Mouse (Mus musculus) heart, adult 2 months (tissue): ENCODE data around the gene Zfp473. TPM values are rescaled to one million over a fixed set of nuclear protein-coding genes. Genes with fewer than 3 reads are reported as not detected.

Experiments
- DNase-seq, 2 experiments: peaks; one replicate each; pipeline ENCODE4 v3.0.0; 2021
- H3K27ac ChIP-seq: fragments of 200-600 bp; 2 replicates; pipeline ENCODE4 v1.8.1; 2022
- H3K27me3 ChIP-seq: fragments of 200-500 bp; 2 replicates; pipeline ENCODE4 v1.6.1; 2012; ENCODE audit warnings: mild to moderate bottlenecking, low read length, inconsistent platforms, mixed read lengths; ENCODE audit not compliant: control insufficient read depth, insufficient read depth
- H3K36me3 ChIP-seq: fragments of 200-500 bp; 2 replicates; pipeline ENCODE4 v1.6.1; 2012; ENCODE audit warnings: low read length, inconsistent platforms; ENCODE audit not compliant: control insufficient read depth, insufficient read depth
- H3K4me1 ChIP-seq: fragments of 200-500 bp; 2 replicates; pipeline ENCODE4 v1.6.1; 2011; ENCODE audit warnings: low read length; ENCODE audit not compliant: control insufficient read depth, insufficient read depth
- H3K4me3 ChIP-seq: fragments of 200-600 bp; 2 replicates; pipeline ENCODE4 v1.8.1; 2022
- H3K79me2 ChIP-seq: fragments of 200-500 bp; replicated peaks from 2 replicates; pipeline ENCODE4 v1.6.1; 2012; ENCODE audit warnings: mild to moderate bottlenecking, inconsistent platforms, low read length, moderate library complexity, mixed read lengths; ENCODE audit not compliant: control insufficient read depth, insufficient read depth
- H3K9ac ChIP-seq: fragments of 200-500 bp; 2 replicates; pipeline ENCODE4 v1.6.1; 2012; ENCODE audit warnings: low read depth, mild to moderate bottlenecking, control low read depth, inconsistent platforms, low read length, mixed read lengths
- CTCF ChIP-seq: fragments of 200-600 bp; IDR thresholded peaks from 2 replicates; pipeline ENCODE4 v1.8.1; 2022; ENCODE audit warnings: antibody characterized with exemption, mild to moderate bottlenecking, moderate library complexity
- EP300 ChIP-seq: fragments of 200-500 bp; IDR thresholded peaks from 2 replicates; pipeline ENCODE4 v1.6.1; 2011; ENCODE audit warnings: low read depth, low read length, control low read depth; ENCODE audit not compliant: insufficient read depth
- POLR2A ChIP-seq: fragments of 200-500 bp; IDR thresholded peaks from 2 replicates; pipeline ENCODE4 v1.6.1; 2011; ENCODE audit warnings: mild to moderate bottlenecking, low read depth, low read length, control low read depth; ENCODE audit not compliant: insufficient read depth
- WGBS: fragments of 180-500 bp; shearing (Covaris S2); methylation state at CpG from one replicate; pipeline ENCODE4 v1.1.7; 2018; 5-methylcytosine and 5-hydroxymethylcytosine counted together
- intact Hi-C: fragments of 180-260 bp; cut with DNase I; formaldehyde crosslinking; loops from one replicate; pipeline ENCODE4 v1.15.1; 2025
- polyA plus RNA-seq: library from polyadenylated mRNA; depleted of rRNA; stranded (reverse); fragments of >200 nt; gene quantifications from 2 replicates; pipeline ENCODE4 v1.2.3, GENCODE M21; 2012
- total RNA-seq, 2 experiments: library from RNA; stranded (reverse); gene quantifications; 2 replicates each; pipeline ENCODE4 v1.2.3; 2021

Zfp473 gene
- total and polyA plus RNA-seq, 3 experiments = 0.12 TPM; not detected in 2

DNA sequence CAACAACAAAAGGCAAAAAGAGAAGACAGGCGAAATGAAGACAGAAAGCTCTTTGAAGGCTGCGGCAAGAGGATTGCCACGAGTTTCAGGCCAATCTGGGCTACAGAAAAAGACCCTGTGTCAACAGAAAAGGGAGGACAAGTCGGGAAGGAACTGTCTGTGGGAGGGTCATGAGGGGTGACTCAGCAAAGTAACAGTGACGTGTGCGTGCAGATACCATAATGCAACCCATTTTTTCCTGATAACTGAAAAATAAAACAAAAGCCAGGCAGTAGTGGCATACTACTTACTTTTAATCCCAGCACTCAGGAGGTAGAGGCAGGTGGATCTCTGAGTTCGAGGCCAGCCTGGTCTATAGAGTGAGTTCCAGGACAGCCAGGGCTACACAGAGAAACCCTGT is 52.9 kb downstream of the Zfp473 start:
- no peak overlapping the region for H3K27ac ChIP-seq
- H3K79me2 ChIP-seq = no peaks in the 10 kb centered on the region
- intact Hi-C loops = loop anchor here (10.0 kb wide), 1 partner anchor 1437 kb away; no protein-coding TSS in a partner anchor
- H3K4me3 ChIP-seq = no peak overlapping the region
- DNase-seq = no peak
- TF ChIP-seq EP300 (no peak), CTCF (no peak), POLR2A (no peak)
- no peaks in the 10 kb centered on the region for H3K27me3 ChIP-seq
- no peaks in the 10 kb centered on the region for H3K36me3 ChIP-seq
- WGBS = 47% methylated on average over 7 of the region's 7 CpGs
- H3K9ac ChIP-seq = no peak overlapping the region
- 0 out of 2 replicates have a peak, but pooled peaks cover 1% of the 10 kb centered on the region for H3K4me1 ChIP-seq

DNA sequence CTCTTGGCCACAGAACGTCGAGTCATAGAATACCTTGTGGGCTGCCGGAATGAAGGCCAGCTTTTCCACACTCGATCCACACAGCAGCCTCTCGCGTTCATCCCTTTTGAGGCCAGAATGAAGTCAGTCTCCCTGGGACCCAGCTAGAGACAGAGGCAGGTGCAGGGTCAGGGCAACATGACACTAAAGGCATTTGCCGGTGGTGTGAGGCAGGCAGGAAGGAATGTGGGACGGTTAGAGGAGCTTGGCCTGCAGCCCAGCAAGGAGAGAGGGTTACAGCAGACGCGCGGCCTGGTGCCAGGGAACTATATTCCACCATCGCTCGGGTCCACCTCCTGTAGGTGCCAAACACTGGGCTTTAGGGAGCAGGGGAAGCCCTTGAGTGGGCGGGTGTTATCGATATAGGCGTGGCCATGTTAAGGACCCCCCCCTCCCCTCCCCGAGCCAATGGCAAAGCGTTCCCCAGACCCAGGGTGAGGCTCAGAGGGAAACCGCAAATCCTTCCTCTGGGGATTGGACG is 53.6 kb downstream of the Zfp473 start:
- H3K27ac ChIP-seq = peak overlapping the region; percentile 73
- no peaks in the 10 kb centered on the region for H3K36me3 ChIP-seq
- 6% methylated on average over 20 of the region's 20 CpGs for whole genome bisulfite sequencing
- no peak overlapping the region for H3K4me3 ChIP-seq
- intact Hi-C loops = loop anchor here (10.0 kb wide), 1 partner anchor 1438 kb away; no protein-coding TSS in a partner anchor
- 0 out of 2 replicates have a peak, but pooled peaks cover 1% of the 10 kb centered on the region for H3K4me1 ChIP-seq
- H3K9ac ChIP-seq = no peak overlapping the region
- no peaks in the 10 kb centered on the region for H3K27me3 ChIP-seq
- no peaks in the 10 kb centered on the region for H3K79me2 ChIP-seq
- peak; percentile 69 to 84 for DNase-seq
- TF ChIP-seq EP300 (no peak), POLR2A (no peak), CTCF (no peak)

DNA sequence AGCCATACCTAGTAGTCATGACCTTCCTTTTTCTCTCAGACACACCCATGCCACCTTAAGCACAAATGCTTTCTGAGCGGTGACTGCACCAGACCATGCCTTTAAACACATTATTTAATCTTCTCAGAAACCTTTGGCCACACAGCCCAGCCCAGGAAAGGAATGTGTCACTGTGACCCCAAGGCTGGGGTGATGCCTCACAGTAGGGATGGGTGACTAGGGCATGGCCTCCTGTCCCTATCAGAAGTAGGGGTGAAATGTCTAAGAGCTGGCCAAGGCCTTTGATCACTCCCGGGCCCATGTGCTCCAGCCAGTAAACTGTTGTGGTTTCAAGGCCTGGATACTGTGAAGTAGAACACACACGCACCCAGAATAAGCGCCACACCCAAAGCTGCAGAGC is 55.6 kb downstream of the Zfp473 start:
- Histone ChIP-seq H3K36me3 (no peaks in the 10 kb centered on the region), H3K4me1 (0 out of 2 replicates have a peak, but pooled peaks cover 1% of the 10 kb centered on the region), H3K27ac (no peak overlapping the region), H3K27me3 (no peaks in the 10 kb centered on the region), H3K4me3 (no peak overlapping the region), H3K9ac (no peak overlapping the region), H3K79me2 (no peaks in the 10 kb centered on the region)
- TF ChIP-seq EP300 (no peak), POLR2A (no peak), CTCF (no peak)
- 74% methylated on average over 4 of the region's 4 CpGs for WGBS
- DNase-seq = no peak
- intact Hi-C loops = loop anchor here (10.0 kb wide), 1 partner anchor 1440 kb away; no protein-coding TSS in a partner anchor

DNA sequence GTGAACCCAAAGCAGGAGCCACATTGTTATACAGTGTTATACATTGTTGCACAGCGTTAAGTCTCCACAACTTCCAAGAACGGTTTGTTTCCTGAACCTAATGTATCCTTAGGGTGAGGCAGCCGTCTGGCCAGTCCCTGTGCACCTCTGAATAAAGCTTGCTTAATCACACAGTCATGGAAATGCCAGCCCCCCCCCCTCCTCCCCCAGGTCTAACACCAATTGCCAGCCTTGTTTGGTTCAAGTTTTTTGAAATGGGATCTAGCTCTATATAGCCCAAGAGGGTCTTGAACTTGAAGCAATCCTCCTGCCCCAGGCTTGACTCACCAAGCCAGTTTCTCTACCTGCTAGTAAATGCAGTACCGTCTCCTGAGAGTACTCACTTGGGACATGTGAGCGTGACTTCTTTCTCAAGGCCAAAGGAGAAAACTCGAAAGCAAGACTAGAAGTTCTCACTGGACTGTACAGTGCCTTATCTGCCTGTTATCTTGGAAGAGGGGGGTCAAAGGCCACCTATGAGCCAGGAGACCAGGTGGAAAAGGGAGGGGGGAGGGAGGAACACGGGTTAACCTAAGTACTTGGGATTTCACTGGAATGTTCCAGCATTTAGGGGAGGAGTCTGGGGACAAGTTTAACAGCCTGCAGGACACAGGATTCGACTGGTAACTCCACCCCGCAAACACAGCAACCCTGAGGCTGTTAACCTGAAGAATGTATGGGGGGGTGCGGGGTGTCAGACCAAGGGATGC is 57.2 kb downstream of the Zfp473 start:
- H3K9ac ChIP-seq = no peak overlapping the region
- no peaks in the 10 kb centered on the region for H3K27me3 ChIP-seq
- DNase-seq = no peak
- H3K79me2 ChIP-seq = no peaks in the 10 kb centered on the region
- H3K4me3 ChIP-seq = no peak overlapping the region
- no peak for TF ChIP-seq POLR2A
- no peak for TF ChIP-seq CTCF
- TF ChIP-seq EP300 = no peak
- H3K4me1 ChIP-seq = 0 out of 2 replicates have a peak, but pooled peaks cover 1% of the 10 kb centered on the region
- intact Hi-C loops = loop anchor here (10.0 kb wide), 1 partner anchor 1441 kb away; no protein-coding TSS in a partner anchor
- H3K36me3 ChIP-seq = no peaks in the 10 kb centered on the region
- no peak overlapping the region for H3K27ac ChIP-seq
- 63% methylated on average over 10 of the region's 10 CpGs for WGBS

DNA sequence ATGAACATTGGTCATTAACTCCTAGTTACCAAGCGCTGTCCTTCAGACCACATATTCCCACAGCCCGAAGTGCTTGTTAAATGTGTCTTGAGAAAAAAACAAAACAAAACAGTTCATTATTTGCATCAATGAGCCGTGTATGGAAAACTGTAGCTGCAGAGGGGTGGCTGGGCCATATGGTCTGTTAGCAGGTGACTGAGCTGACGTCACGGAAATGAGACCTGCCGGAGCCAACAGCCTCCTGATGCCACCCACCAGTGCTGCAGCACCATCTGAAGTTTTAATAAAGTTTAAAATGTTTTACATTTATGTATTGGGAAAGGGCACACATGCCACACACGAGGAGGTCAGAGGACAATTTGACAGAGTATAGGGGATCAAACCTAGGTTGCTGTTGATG is 61.5 kb downstream of the Zfp473 start:
- Histone ChIP-seq H3K9ac (no peak overlapping the region), H3K4me1 (no peaks in the 10 kb centered on the region), H3K36me3 (no peaks in the 10 kb centered on the region), H3K4me3 (no peak overlapping the region), H3K27me3 (no peaks in the 10 kb centered on the region), H3K79me2 (no peaks in the 10 kb centered on the region), H3K27ac (no peak overlapping the region)
- 89% methylated on average over 7 of the region's 7 CpGs for WGBS
- intact Hi-C loops = no loop called here
- DNase-seq = no peak
- no peak for TF ChIP-seq EP300
- no peak for TF ChIP-seq CTCF
- no peak for TF ChIP-seq POLR2A

DNA sequence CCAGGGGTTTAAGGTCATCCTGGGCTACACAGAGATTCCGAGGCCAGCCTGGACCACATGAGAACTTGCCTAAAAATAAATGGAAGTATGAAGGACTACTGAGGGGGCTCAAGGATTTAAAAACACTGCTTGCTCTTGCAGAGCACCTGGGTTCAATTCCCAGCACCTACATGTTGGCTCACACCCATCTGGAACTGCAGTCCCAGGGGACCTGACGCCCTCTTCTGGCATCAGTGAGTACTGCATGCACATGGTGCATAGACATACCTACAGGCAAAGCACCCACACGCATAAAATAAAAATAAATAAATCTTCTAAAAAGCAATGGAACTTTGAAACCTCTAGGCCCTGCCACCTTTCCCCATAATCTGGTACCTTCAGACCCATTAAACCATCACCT is 62.0 kb downstream of the Zfp473 start:
- Histone ChIP-seq H3K79me2 (no peaks in the 10 kb centered on the region), H3K4me3 (no peak overlapping the region), H3K27me3 (no peaks in the 10 kb centered on the region), H3K4me1 (no peaks in the 10 kb centered on the region), H3K27ac (no peak overlapping the region), H3K36me3 (no peaks in the 10 kb centered on the region), H3K9ac (no peak overlapping the region)
- intact Hi-C loops = no loop called here
- 67% methylated on average over 3 of the region's 3 CpGs for WGBS
- no peak for DNase-seq
- TF ChIP-seq EP300 (no peak), CTCF (peak; percentile 46)
